Mouse (Mus musculus): ENCODE measurements at regions not wholly inside any gene's neighbourhood (a gene's known extent, or its start where the extent isn't known, plus 50 kb on each side); places are given as distances from the start of the nearest gene placed in this dataset.

DNA sequence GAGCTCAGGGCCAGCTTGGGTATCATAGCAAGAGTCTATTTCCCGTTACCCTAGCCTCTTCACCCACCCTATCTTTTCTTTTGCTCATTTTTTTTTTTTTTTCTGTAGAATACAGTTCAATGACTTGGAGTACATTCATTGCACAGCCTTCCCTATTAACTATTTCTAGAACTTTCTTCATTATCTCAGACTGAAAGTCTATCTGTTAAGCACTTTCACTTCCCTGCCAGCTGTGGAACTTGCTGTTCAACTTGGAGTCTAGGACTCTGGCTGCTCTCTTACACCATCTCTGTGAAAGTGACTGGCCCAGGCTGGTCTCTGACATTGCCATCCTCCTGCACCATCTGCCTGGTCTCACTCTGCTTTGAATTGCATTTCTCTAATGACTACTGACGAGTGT is 1134.6 kb upstream of the A1bg start:
- Histone ChIP-seq H3K36me3 (ENCODE audit: control insufficient read depth, insufficient read depth, low read length) (no peaks in the 10 kb centered on the region), H3K9me3 (ENCODE audit: control insufficient read depth, low read depth, low read length) (no peaks in the 10 kb centered on the region), H3K27ac (ENCODE audit: low read length) (no peak overlapping the region), H3K4me2 (replicated peaks; ENCODE audit: low read depth, low read length) (no peak overlapping the region), H3K4me3 (ENCODE audit: low read depth, low read length) (no peak overlapping the region), H3K27me3 (ENCODE audit: control insufficient read depth, insufficient read depth, low read length) (no peaks in the 10 kb centered on the region), H3K4me1 (ENCODE audit: control insufficient read depth, insufficient read depth, low read length) (peaks cover 10% of the 10 kb centered on the region), H3K9ac (replicated peaks; ENCODE audit: low read depth, low read length) (no peak overlapping the region)
- 95% methylated on average over 2 of the region's 2 CpGs for WGBS
- ATAC-seq (ENCODE audit: insufficient number of reproducible peaks, insufficient read depth, low FRiP score, low read depth) = no peak

DNA sequence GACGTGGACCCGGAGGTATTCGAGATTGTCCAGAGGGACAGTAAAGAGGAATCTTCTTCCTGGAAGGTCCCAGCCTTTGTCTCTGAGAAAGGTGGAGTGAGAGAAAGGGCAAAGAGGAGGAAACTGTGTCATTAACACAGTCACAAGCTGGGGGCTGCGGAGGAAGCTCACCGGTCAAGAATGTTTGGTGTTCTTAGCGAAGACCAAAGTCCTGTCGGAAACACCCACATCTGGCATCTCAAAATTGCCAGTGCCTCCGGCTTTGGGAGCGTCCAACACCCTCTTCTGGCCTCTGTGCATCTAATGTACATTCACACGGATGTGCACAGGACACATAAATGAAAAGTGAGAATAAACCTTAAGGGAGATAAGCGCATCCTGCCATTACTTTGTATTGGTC is 1134.1 kb upstream of the A1bg start:
- WGBS = 86% methylated on average over 11 of the region's 11 CpGs
- Histone ChIP-seq H3K27ac (ENCODE audit: low read length) (no peak overlapping the region), H3K9me3 (ENCODE audit: control insufficient read depth, low read depth, low read length) (no peaks in the 10 kb centered on the region), H3K36me3 (ENCODE audit: control insufficient read depth, insufficient read depth, low read length) (no peaks in the 10 kb centered on the region), H3K4me1 (ENCODE audit: control insufficient read depth, insufficient read depth, low read length) (peaks cover 10% of the 10 kb centered on the region), H3K4me2 (replicated peaks; ENCODE audit: low read depth, low read length) (no peak overlapping the region), H3K4me3 (ENCODE audit: low read depth, low read length) (no peak overlapping the region), H3K27me3 (ENCODE audit: control insufficient read depth, insufficient read depth, low read length) (no peaks in the 10 kb centered on the region), H3K9ac (replicated peaks; ENCODE audit: low read depth, low read length) (no peak overlapping the region)
- ATAC-seq (ENCODE audit: insufficient number of reproducible peaks, insufficient read depth, low FRiP score, low read depth) = no peak

DNA sequence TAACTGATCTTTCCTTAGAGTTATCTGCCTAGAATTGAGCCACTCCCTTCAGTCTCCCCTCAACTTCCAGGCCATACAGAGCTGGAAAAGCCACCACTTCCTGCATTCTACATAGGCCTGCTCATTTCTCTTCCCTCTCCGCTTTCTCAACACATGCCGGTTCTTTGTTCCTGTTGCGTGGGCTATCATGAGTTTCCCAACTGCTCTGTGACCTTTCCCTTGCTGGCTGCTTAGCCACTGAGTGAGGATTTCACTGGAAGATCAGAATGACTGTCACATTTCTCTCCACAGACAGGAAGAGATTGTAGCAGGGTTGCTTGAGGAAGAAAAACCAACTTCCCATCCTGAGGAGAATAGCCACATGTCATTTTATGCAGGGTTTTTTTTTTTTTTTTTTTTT is 1133.6 kb upstream of the A1bg start:
- no peaks in the 10 kb centered on the region for H3K9me3 ChIP-seq (ENCODE audit: control insufficient read depth, low read depth, low read length)
- H3K27me3 ChIP-seq (ENCODE audit: control insufficient read depth, insufficient read depth, low read length) = no peaks in the 10 kb centered on the region
- no peaks in the 10 kb centered on the region for H3K36me3 ChIP-seq (ENCODE audit: control insufficient read depth, insufficient read depth, low read length)
- H3K9ac ChIP-seq (replicated peaks; ENCODE audit: low read depth, low read length) = no peak overlapping the region
- H3K27ac ChIP-seq (ENCODE audit: low read length) = no peak overlapping the region
- no peak overlapping the region for H3K4me3 ChIP-seq (ENCODE audit: low read depth, low read length)
- H3K4me1 ChIP-seq (ENCODE audit: control insufficient read depth, insufficient read depth, low read length) = peaks cover 10% of the 10 kb centered on the region
- WGBS = 77% methylated on average over 3 of the region's 3 CpGs
- no peak overlapping the region for H3K4me2 ChIP-seq (replicated peaks; ENCODE audit: low read depth, low read length)
- ATAC-seq (ENCODE audit: insufficient number of reproducible peaks, insufficient read depth, low FRiP score, low read depth) = no peak

DNA sequence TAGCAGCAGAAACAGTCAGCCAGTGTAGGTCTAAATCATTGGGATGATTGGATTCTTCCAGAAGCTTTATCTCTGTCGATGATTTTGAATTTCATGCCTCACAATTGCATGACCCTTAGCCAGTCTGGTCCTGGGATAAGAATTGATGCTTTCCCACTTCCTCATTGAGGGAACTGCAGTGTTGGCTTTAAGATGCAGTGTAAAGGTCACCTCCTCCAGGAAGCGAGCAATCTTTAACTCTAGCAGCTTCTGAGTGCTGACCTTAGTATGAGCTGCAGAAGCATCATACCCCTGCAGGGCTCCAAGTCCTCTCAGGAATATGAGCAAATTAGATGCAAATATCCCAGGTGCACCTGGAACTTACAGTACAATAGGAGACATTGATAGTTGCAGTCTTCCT is 1132.2 kb upstream of the A1bg start:
- H3K4me2 ChIP-seq (replicated peaks; ENCODE audit: low read depth, low read length) = no peak overlapping the region
- WGBS = 75% methylated on average over 2 of the region's 2 CpGs
- no peaks in the 10 kb centered on the region for H3K36me3 ChIP-seq (ENCODE audit: control insufficient read depth, insufficient read depth, low read length)
- ATAC-seq (ENCODE audit: insufficient number of reproducible peaks, insufficient read depth, low FRiP score, low read depth) = no peak
- H3K27ac ChIP-seq (ENCODE audit: low read length) = no peak overlapping the region
- no peak overlapping the region for H3K9ac ChIP-seq (replicated peaks; ENCODE audit: low read depth, low read length)
- peaks cover 10% of the 10 kb centered on the region for H3K4me1 ChIP-seq (ENCODE audit: control insufficient read depth, insufficient read depth, low read length)
- H3K4me3 ChIP-seq (ENCODE audit: low read depth, low read length) = no peak overlapping the region
- no peaks in the 10 kb centered on the region for H3K9me3 ChIP-seq (ENCODE audit: control insufficient read depth, low read depth, low read length)
- H3K27me3 ChIP-seq (ENCODE audit: control insufficient read depth, insufficient read depth, low read length) = no peaks in the 10 kb centered on the region

DNA sequence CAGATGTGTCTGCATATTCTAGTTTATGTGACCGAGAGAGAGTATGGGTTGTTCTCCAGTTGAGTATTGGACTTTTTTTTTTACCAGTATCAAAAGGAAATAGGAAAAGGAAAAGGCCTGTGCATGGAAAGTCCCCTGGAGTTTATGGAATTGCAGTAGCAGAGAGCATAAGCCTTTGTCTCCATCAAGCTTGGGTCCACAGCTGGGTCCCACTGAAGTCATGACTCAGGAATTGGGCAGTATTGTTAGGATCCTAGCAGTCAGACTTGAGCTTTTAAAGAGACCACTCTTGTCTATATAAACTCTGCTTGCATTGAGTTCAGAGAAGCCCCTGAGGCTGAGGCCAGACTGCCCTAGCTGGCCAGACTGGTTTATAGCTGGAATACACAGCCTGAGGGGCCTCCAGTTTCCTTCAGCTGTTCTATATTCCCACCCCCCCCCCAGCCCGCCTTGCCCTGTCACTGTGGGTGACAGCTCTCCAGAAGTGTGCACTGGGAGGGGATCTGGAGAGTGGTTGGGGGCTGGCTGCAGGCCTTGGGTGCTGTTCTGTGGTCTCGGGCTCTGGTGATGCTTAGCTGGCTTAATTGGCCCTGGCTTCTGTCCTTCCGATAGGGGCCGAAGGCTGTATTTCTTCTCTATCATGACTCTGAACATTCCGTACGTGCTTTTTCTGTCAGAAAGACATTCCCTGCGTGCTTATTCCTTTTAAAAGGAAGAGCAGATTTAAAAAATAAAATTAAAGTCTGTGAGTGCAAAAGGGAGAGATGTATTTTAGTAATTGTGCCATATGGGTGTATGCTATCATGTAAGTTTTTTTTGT is 1130.8 kb upstream of the A1bg start:
- Histone ChIP-seq H3K9me3 (ENCODE audit: control insufficient read depth, low read depth, low read length) (no peaks in the 10 kb centered on the region), H3K4me1 (ENCODE audit: control insufficient read depth, insufficient read depth, low read length) (peaks cover 10% of the 10 kb centered on the region), H3K4me3 (ENCODE audit: low read depth, low read length) (no peak overlapping the region), H3K27me3 (ENCODE audit: control insufficient read depth, insufficient read depth, low read length) (no peaks in the 10 kb centered on the region), H3K36me3 (ENCODE audit: control insufficient read depth, insufficient read depth, low read length) (no peaks in the 10 kb centered on the region), H3K27ac (ENCODE audit: low read length) (0 out of 2 replicates have a peak overlapping the region, but pooled peaks have one; percentile 28), H3K4me2 (replicated peaks; ENCODE audit: low read depth, low read length) (no peak overlapping the region), H3K9ac (replicated peaks; ENCODE audit: low read depth, low read length) (no peak overlapping the region)
- ATAC-seq (ENCODE audit: insufficient number of reproducible peaks, insufficient read depth, low FRiP score, low read depth) = peak; percentile 72; the same call in 1 of the 2 replicates
- WGBS = 53% methylated on average over 8 of the region's 8 CpGs

DNA sequence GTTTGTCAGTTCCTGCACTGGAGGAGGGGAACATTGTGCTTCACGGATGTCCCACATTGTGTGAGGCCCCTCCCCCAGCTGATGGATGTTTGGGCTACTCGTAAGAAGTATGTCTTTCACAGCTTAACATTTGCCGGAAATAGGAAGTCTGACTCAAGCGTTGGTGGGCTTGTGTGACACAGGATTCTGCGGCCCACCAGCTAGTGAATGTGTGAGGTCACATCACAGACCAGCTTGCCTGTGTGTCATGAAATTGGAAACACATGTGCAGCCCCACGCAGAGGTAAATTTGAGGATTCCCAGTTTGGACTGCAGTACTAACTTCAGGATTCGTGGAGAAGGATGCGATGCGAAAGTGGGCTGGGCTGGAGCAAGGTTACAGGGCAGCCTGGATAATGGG is 1126.6 kb upstream of the A1bg start:
- no peak overlapping the region for H3K4me3 ChIP-seq (ENCODE audit: low read depth, low read length)
- no peak overlapping the region for H3K9ac ChIP-seq (replicated peaks; ENCODE audit: low read depth, low read length)
- H3K4me1 ChIP-seq (ENCODE audit: control insufficient read depth, insufficient read depth, low read length) = peaks cover 12% of the 10 kb centered on the region
- H3K9me3 ChIP-seq (ENCODE audit: control insufficient read depth, low read depth, low read length) = no peaks in the 10 kb centered on the region
- H3K27ac ChIP-seq (ENCODE audit: low read length) = no peak overlapping the region
- WGBS = 58% methylated on average over 9 of the region's 9 CpGs
- no peak overlapping the region for H3K4me2 ChIP-seq (replicated peaks; ENCODE audit: low read depth, low read length)
- no peaks in the 10 kb centered on the region for H3K36me3 ChIP-seq (ENCODE audit: control insufficient read depth, insufficient read depth, low read length)
- no peaks in the 10 kb centered on the region for H3K27me3 ChIP-seq (ENCODE audit: control insufficient read depth, insufficient read depth, low read length)
- no peak for ATAC-seq (ENCODE audit: insufficient number of reproducible peaks, insufficient read depth, low FRiP score, low read depth)

DNA sequence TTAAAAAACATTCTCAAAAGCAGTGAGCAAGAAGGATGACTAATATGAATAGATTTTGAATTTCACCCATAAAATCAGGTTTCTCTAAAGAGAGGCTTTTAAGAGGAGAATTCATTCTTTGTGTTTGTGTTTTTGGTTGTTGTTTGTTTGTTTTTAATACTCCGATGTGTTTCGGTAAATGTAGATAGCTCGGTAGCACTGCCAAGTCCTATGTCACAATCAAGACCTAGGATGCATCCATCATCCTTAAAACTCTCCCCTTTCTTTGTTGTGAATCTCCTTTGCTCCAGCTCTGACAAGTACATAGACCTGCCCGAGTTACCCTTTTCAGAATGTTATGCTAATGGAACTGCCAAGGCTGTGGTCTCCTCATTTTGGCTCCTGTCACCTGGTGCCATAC is 1126.2 kb upstream of the A1bg start:
- no peaks in the 10 kb centered on the region for H3K27me3 ChIP-seq (ENCODE audit: control insufficient read depth, insufficient read depth, low read length)
- peaks cover 12% of the 10 kb centered on the region for H3K4me1 ChIP-seq (ENCODE audit: control insufficient read depth, insufficient read depth, low read length)
- 68% methylated on average over 4 of the region's 4 CpGs for whole genome bisulfite sequencing
- H3K9me3 ChIP-seq (ENCODE audit: control insufficient read depth, low read depth, low read length) = no peaks in the 10 kb centered on the region
- ATAC-seq (ENCODE audit: insufficient number of reproducible peaks, insufficient read depth, low FRiP score, low read depth) = no peak
- H3K9ac ChIP-seq (replicated peaks; ENCODE audit: low read depth, low read length) = no peak overlapping the region
- H3K36me3 ChIP-seq (ENCODE audit: control insufficient read depth, insufficient read depth, low read length) = no peaks in the 10 kb centered on the region
- H3K4me3 ChIP-seq (ENCODE audit: low read depth, low read length) = no peak overlapping the region
- H3K4me2 ChIP-seq (replicated peaks; ENCODE audit: low read depth, low read length) = no peak overlapping the region
- H3K27ac ChIP-seq (ENCODE audit: low read length) = no peak overlapping the region

DNA sequence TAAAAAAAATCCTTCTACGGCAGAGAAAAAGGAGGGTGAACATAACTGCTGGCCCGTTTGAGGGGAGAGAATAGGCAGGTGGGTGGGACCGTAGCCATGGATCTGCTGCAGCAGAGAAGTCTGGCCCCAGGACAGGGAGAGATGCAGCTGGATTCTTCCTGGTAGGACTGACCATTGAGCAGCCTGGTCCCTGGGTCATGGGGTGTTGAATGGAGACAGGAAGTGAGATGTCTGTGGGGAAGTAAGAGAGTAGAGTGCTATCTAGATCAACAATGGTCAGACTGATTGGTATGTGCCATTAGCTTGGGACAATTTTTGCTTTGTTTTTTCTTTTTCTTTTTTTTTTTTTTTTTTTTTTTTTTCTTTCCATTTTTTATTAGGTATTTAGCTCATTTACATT is 1123.5 kb upstream of the A1bg start:
- no peaks in the 10 kb centered on the region for H3K9me3 ChIP-seq (ENCODE audit: control insufficient read depth, low read depth, low read length)
- H3K4me1 ChIP-seq (ENCODE audit: control insufficient read depth, insufficient read depth, low read length) = 0 out of 2 replicates have a peak, but pooled peaks cover 2% of the 10 kb centered on the region
- H3K9ac ChIP-seq (replicated peaks; ENCODE audit: low read depth, low read length) = no peak overlapping the region
- H3K27ac ChIP-seq (ENCODE audit: low read length) = no peak overlapping the region
- H3K27me3 ChIP-seq (ENCODE audit: control insufficient read depth, insufficient read depth, low read length) = no peaks in the 10 kb centered on the region
- no peaks in the 10 kb centered on the region for H3K36me3 ChIP-seq (ENCODE audit: control insufficient read depth, insufficient read depth, low read length)
- H3K4me2 ChIP-seq (replicated peaks; ENCODE audit: low read depth, low read length) = no peak overlapping the region
- H3K4me3 ChIP-seq (ENCODE audit: low read depth, low read length) = no peak overlapping the region
- 78% methylated on average over 3 of the region's 3 CpGs for WGBS
- ATAC-seq (ENCODE audit: insufficient number of reproducible peaks, insufficient read depth, low FRiP score, low read depth) = no peak
